Mouse (Mus musculus): ENCODE data around the gene Eef1b2. TPM values are rescaled to one million over a fixed set of nuclear protein-coding genes. Genes with fewer than 3 reads are reported as not detected.

Gene Eef1b2
- polyA plus RNA-seq, 1 experiment from 2014 or later: 403 TPM

DNA sequence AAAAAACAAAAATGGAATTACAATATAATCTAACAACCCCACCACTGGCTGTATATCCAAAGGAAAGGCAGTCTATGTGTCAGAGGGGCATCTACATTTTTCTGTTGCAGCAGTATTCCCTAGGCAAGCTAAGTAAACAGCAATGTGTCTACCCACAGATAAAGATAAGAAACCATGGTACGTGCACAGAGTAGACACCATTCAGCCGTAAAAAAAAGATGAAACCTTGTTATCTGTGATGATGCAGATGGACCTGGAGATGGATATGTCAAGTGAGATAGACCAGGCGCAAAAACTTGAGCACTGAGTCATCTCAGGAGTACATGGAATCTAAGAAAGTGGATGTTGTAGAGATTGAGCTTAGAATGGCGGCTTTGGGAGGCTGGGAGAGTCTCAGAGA lies 48.4 kb downstream of the Eef1b2 start:
- no peak overlapping the region for H3K27ac ChIP-seq (replicated peaks in 1 of 2; ENCODE audit: control insufficient read depth in 1 of 2, insufficient read depth in 1 of 2, low read depth in 2 of 2, low read length in 2 of 2)
- WGBS: 35% methylated on average over 4 of the region's 4 CpGs
- no peak overlapping the region for H3K4me2 ChIP-seq (ENCODE audit: low read length)
- H3K9ac ChIP-seq (ENCODE audit: low read length): no peak overlapping the region
- H3K27me3 ChIP-seq (ENCODE audit: control insufficient read depth, insufficient read depth, low read length): no peaks in the 10 kb centered on the region
- H3K9me3 ChIP-seq (ENCODE audit: control insufficient read depth, low read length): no peaks in the 10 kb centered on the region
- H3K36me3 ChIP-seq (ENCODE audit: control insufficient read depth, insufficient read depth, low read length): no peaks in the 10 kb centered on the region
- peaks cover 4 to 7% of the 10 kb centered on the region in 2 experiments for H3K4me1 ChIP-seq (ENCODE audit: control insufficient read depth in 2 of 2, insufficient read depth in 2 of 2, low read length in 2 of 2)
- no peak overlapping the region for H3K4me3 ChIP-seq (ENCODE audit: control insufficient read depth in 1 of 2, insufficient read depth in 1 of 2, low read depth in 1 of 2, low read length in 2 of 2)
- no peak for ATAC-seq (ENCODE audit: insufficient number of reproducible peaks, insufficient read depth, low FRiP score, low read depth)

DNA sequence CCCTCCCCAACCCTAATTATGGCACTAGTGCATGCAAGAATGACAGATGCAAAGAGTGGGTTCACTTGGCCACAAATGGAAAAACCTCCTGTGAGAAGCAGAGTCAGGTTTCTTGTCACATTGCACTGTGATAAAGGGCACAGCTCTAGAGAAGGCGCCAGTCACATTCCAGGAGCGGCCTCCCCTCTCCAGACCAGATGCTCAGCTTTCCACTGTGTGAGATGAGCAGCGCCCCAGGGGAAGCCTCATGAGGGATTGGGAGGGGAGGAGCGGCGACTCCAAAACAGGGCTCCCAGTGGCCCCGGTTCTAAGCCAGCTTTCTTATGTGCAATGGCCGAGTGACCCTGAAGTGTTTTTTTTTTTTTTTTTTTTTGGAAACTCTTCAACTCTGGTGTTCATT lies 49.3 kb downstream of the Eef1b2 start:
- WGBS: 2% methylated on average over 7 of the region's 7 CpGs
- no peak overlapping the region for H3K9ac ChIP-seq (ENCODE audit: low read length)
- peaks cover 4 to 7% of the 10 kb centered on the region in 2 experiments for H3K4me1 ChIP-seq (ENCODE audit: control insufficient read depth in 2 of 2, insufficient read depth in 2 of 2, low read length in 2 of 2)
- H3K27me3 ChIP-seq (ENCODE audit: control insufficient read depth, insufficient read depth, low read length): no peaks in the 10 kb centered on the region
- no peaks in the 10 kb centered on the region for H3K9me3 ChIP-seq (ENCODE audit: control insufficient read depth, low read length)
- H3K4me2 ChIP-seq (ENCODE audit: low read length): peak overlapping the region; percentile 11; the same call in 1 of the 2 replicates
- peak overlapping the region in 1 of 2 experiments; percentile 20; a peak in 1 of 4 replicates for H3K27ac ChIP-seq (replicated peaks in 1 of 2; ENCODE audit: control insufficient read depth in 1 of 2, insufficient read depth in 1 of 2, low read depth in 2 of 2, low read length in 2 of 2)
- H3K36me3 ChIP-seq (ENCODE audit: control insufficient read depth, insufficient read depth, low read length): no peaks in the 10 kb centered on the region
- H3K4me3 ChIP-seq (ENCODE audit: control insufficient read depth in 1 of 2, insufficient read depth in 1 of 2, low read depth in 1 of 2, low read length in 2 of 2): no peak overlapping the region
- peak; percentile 89 for ATAC-seq (ENCODE audit: insufficient number of reproducible peaks, insufficient read depth, low FRiP score, low read depth)

DNA sequence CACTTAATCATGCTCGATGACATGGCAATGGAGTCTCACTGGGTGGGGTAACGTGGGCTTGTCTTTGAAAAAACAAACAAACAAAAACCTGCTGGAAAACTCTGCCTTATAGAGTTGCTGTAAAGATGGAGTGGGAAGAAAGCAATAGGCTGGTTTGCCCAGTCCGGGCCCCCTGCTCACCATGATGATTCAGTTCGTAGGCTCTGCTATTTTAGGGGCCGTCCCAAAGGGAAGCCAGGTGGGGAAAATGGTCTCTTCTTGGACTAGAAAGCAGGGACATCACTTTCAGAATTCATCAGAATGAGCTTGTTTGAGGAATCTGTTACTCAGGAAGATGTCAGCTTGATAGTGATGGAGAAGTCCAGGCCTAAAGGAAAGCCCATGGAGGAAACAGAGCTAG lies 50.6 kb downstream of the Eef1b2 start:
- Histone ChIP-seq H3K36me3 (ENCODE audit: control insufficient read depth, insufficient read depth, low read length) (no peaks in the 10 kb centered on the region), H3K9me3 (ENCODE audit: control insufficient read depth, low read length) (no peaks in the 10 kb centered on the region), H3K27me3 (ENCODE audit: control insufficient read depth, insufficient read depth, low read length) (no peaks in the 10 kb centered on the region), H3K4me3 (ENCODE audit: control insufficient read depth in 1 of 2, insufficient read depth in 1 of 2, low read depth in 1 of 2, low read length in 2 of 2) (no peak overlapping the region), H3K27ac (replicated peaks in 1 of 2; ENCODE audit: control insufficient read depth in 1 of 2, insufficient read depth in 1 of 2, low read depth in 2 of 2, low read length in 2 of 2) (no peak overlapping the region), H3K4me1 (ENCODE audit: control insufficient read depth in 2 of 2, insufficient read depth in 2 of 2, low read length in 2 of 2) (peaks cover 4 to 7% of the 10 kb centered on the region in 2 experiments), H3K9ac (ENCODE audit: low read length) (no peak overlapping the region), H3K4me2 (ENCODE audit: low read length) (no peak overlapping the region)
- 75% methylated on average over 5 of the region's 5 CpGs for WGBS
- ATAC-seq (ENCODE audit: insufficient number of reproducible peaks, insufficient read depth, low FRiP score, low read depth): no peak

Small RNA genes lying within 50 kb of the gene (microRNA-seq; reads per million reads assigned to microRNA genes)
- not detected for gene Gm24557
- gene Gm27512: not detected

Other genes with a start within 250 kb of the Eef1b2 start
- gene Ino80d, start 62.2 kb upstream of the Eef1b2 start, polyA plus RNA-seq (2014; fragmentation: Nextera tagmentation; extraction: Ambion mirVana): 10.6 and 12.2 TPM in 2 replicates
- gene Ndufs1, start within 50 bp of the Eef1b2 start, polyA plus RNA-seq (2014; fragmentation: Nextera tagmentation; extraction: Ambion mirVana): 382 and 415 TPM in 2 replicates
- 0.09 and 0.20 TPM in 2 replicates for gene Gpr1, start 37.7 kb downstream of the Eef1b2 start, polyA plus RNA-seq (2014; fragmentation: Nextera tagmentation; extraction: Ambion mirVana)
- gene Zdbf2, start 96.4 kb downstream of the Eef1b2 start, polyA plus RNA-seq (2014; fragmentation: Nextera tagmentation; extraction: Ambion mirVana): 7.5 and 8.7 TPM in 2 replicates